Mouse (Mus musculus) neural tube, embryonic 11.5 days (tissue): ENCODE measurements around the gene Gpsm3. TPM values are rescaled to one million over a fixed set of nuclear protein-coding genes. Genes with fewer than 3 reads are reported as not detected.
A peak's percentile ranks its signal among the peaks of the same experiment; 100 is the strongest.

Experiments
- ATAC-seq: fragments of 200-750 bp; cut with Nextera tagmentation; 2 replicates; pipeline ENCODE4 v1.8.0; 2017; ENCODE audit warnings: moderate number of reproducible peaks, mild to moderate bottlenecking, moderate TSS enrichment, moderate library complexity; ENCODE audit not compliant: insufficient read depth, low FRiP score, low TSS enrichment
- DNase-seq: peaks from one replicate; pipeline ENCODE4 v3.0.0-alpha.2; 2015; ENCODE audit warnings: low spot score
- H3K27ac ChIP-seq: fragments of 300-500 bp; sonication (generic); 2 replicates; pipeline ENCODE4 v1.5.1; 2014; ENCODE audit warnings: low read depth, mild to moderate bottlenecking, low read length
- H3K27me3 ChIP-seq: fragments of 300-500 bp; sonication (generic); 2 replicates; pipeline ENCODE4 v1.6.1; 2014; ENCODE audit warnings: mild to moderate bottlenecking, low read length, mixed read lengths; ENCODE audit not compliant: control insufficient read depth, insufficient read depth
- H3K36me3 ChIP-seq: fragments of 300-500 bp; sonication (generic); 2 replicates; pipeline ENCODE4 v1.6.1; 2014; ENCODE audit warnings: mild to moderate bottlenecking, low read length, moderate library complexity, mixed read lengths; ENCODE audit not compliant: control insufficient read depth, insufficient read depth
- H3K4me1 ChIP-seq: fragments of 300-500 bp; sonication (generic); 2 replicates; pipeline ENCODE4 v1.6.1; 2014; ENCODE audit warnings: low read length, mixed read lengths; ENCODE audit not compliant: control insufficient read depth, insufficient read depth
- H3K4me2 ChIP-seq: fragments of 300-500 bp; sonication (generic); 2 replicates; pipeline ENCODE4 v1.6.1; 2014; ENCODE audit warnings: low read depth, mild to moderate bottlenecking, moderate library complexity
- H3K4me3 ChIP-seq: fragments of 300-500 bp; sonication (generic); 2 replicates; pipeline ENCODE4 v1.5.1; 2014; ENCODE audit warnings: low read depth, low read length
- H3K9ac ChIP-seq: fragments of 300-500 bp; sonication (generic); 2 replicates; pipeline ENCODE4 v1.6.1; 2014; ENCODE audit warnings: mild to moderate bottlenecking, low read length
- H3K9me3 ChIP-seq: fragments of 300-500 bp; sonication (generic); 2 replicates; pipeline ENCODE4 v1.6.1; 2016; ENCODE audit warnings: low read length; ENCODE audit not compliant: control insufficient read depth
- WGBS: fragments of 180-500 bp; shearing (Covaris S2); extraction: QIAGEN DNeasy Blood & Tissue Kit; methylation state at CpG from one replicate; pipeline ENCODE4 v1.1.7; 2014; 5-methylcytosine and 5-hydroxymethylcytosine counted together
- polyA plus RNA-seq: library from polyadenylated mRNA; unstranded; fragments of >200 nt; fragmentation: Nextera tagmentation; extraction: Ambion mirVana; gene quantifications from 2 replicates; pipeline ENCODE4 v1.2.1, GENCODE M21; 2014

Gpsm3 gene
- polyA plus RNA-seq, 1 experiment from 2014 or later = 4.0 TPM

GRCm38 (mm10) chr17:34601796-34602195 lies 12.2 kb downstream of the Gpsm3 start:
- 91% methylated on average over 12 of the region's 12 CpGs for WGBS
- Histone ChIP-seq H3K4me2 (peak overlapping the region; percentile 93), H3K27me3 (no peaks in the 10 kb centered on the region), H3K27ac (no peak overlapping the region), H3K9ac (no peak overlapping the region), H3K4me1 (peaks cover 22% of the 10 kb centered on the region), H3K9me3 (no peaks in the 10 kb centered on the region), H3K4me3 (0 out of 2 replicates have a peak overlapping the region, but pooled peaks have one; percentile 68), H3K36me3 (peaks cover 4% of the 10 kb centered on the region; the same call in 1 of the 2 replicates)
- ATAC-seq = no peak
- no peak for DNase-seq

GRCm38 (mm10) chr17:34603375-34604060 lies 13.9 kb downstream of the Gpsm3 start, which contains the start of gene Rnf5:
TSS of gene Rnf5 (minus strand) at chr17:34603690.
- Histone ChIP-seq H3K9me3 (no peaks in the 10 kb centered on the region), H3K4me2 (peak within 1 kb of the TSS; percentile 98), H3K4me1 (peaks cover 23% of the 10 kb centered on the region), H3K4me3 (peak within 1 kb of the TSS; percentile 86), H3K36me3 (peaks cover 4% of the 10 kb centered on the region; the same call in 1 of the 2 replicates), H3K27me3 (no peaks in the 10 kb centered on the region), H3K9ac (peak within 1 kb of the TSS; percentile 63), H3K27ac (peak within 1 kb of the TSS; percentile 91)
- under 1% methylated on average over 30 of the region's 30 CpGs for WGBS
- ATAC-seq = peak; percentile 96
- peak; percentile 97 for DNase-seq

GRCm38 (mm10) chr17:34604061-34604508 lies 14.5 kb downstream of the Gpsm3 start, which contains the start of gene Agpat1:
TSS of gene Agpat1 (plus strand) at chr17:34604262.
- no peaks in the 10 kb centered on the region for H3K27me3 ChIP-seq
- peak within 1 kb of the TSS; percentile 63 for H3K9ac ChIP-seq
- ATAC-seq (peak; percentile 84), DNase-seq (peak; percentile 99)
- peak within 1 kb of the TSS; percentile 91 for H3K27ac ChIP-seq
- under 1% methylated on average over 34 of the region's 35 CpGs for WGBS
- peaks cover 23% of the 10 kb centered on the region for H3K4me1 ChIP-seq
- H3K4me3 ChIP-seq = peak within 1 kb of the TSS; percentile 86
- peak within 1 kb of the TSS; percentile 98 for H3K4me2 ChIP-seq
- peaks cover 4% of the 10 kb centered on the region; the same call in 1 of the 2 replicates for H3K36me3 ChIP-seq
- H3K9me3 ChIP-seq = no peaks in the 10 kb centered on the region

GRCm38 (mm10) chr17:34604511-34605237 lies 15.1 kb downstream of the Gpsm3 start:
- DNase-seq (no peak), ATAC-seq (no peak; the same call in 1 of the 2 replicates)
- peak overlapping the region; percentile 91 for H3K27ac ChIP-seq
- peaks cover 23% of the 10 kb centered on the region for H3K4me1 ChIP-seq
- no peaks in the 10 kb centered on the region for H3K9me3 ChIP-seq
- H3K4me3 ChIP-seq = peak overlapping the region; percentile 86
- peaks cover 4% of the 10 kb centered on the region; the same call in 1 of the 2 replicates for H3K36me3 ChIP-seq
- H3K27me3 ChIP-seq = no peaks in the 10 kb centered on the region
- WGBS = 10% methylated on average over 24 of the region's 24 CpGs
- H3K9ac ChIP-seq = peak overlapping the region; percentile 63
- H3K4me2 ChIP-seq = peak overlapping the region; percentile 98

GRCm38 (mm10) chr17:34605609-34606008 lies 16.0 kb downstream of the Gpsm3 start:
- under 1% methylated on average over 30 of the region's 30 CpGs for WGBS
- Histone ChIP-seq H3K27me3 (no peaks in the 10 kb centered on the region), H3K27ac (peak overlapping the region; percentile 91), H3K4me1 (peaks cover 23% of the 10 kb centered on the region), H3K4me2 (peak overlapping the region; percentile 98), H3K9me3 (no peaks in the 10 kb centered on the region), H3K9ac (peak overlapping the region; percentile 88), H3K36me3 (peaks cover 3% of the 10 kb centered on the region), H3K4me3 (peak overlapping the region; percentile 86)
- peak; percentile 96 for DNase-seq
- peak; percentile 32 for ATAC-seq

- ATAC-seq (no peak), DNase-seq (no peak)
- WGBS = 19% methylated on average over 32 of the region's 32 CpGs
These were observed 16.8 kb downstream of the Gpsm3 start for GRCm38 (mm10) chr17:34606186-34607039.

GRCm38 (mm10) chr17:34607997-34608396 lies 18.4 kb downstream of the Gpsm3 start:
- H3K27me3 ChIP-seq = no peaks in the 10 kb centered on the region
- WGBS = 94% methylated on average over 7 of the region's 7 CpGs
- no peak overlapping the region for H3K4me2 ChIP-seq
- no peak overlapping the region for H3K27ac ChIP-seq
- no peak overlapping the region for H3K9ac ChIP-seq
- H3K4me3 ChIP-seq = no peak overlapping the region
- ATAC-seq (no peak), DNase-seq (no peak)
- H3K9me3 ChIP-seq = no peaks in the 10 kb centered on the region
- H3K36me3 ChIP-seq = peaks cover 8% of the 10 kb centered on the region
- H3K4me1 ChIP-seq = peaks cover 13% of the 10 kb centered on the region

More at GRCm38 (mm10) chr17:34606186-34607039, 16.8 kb downstream of the Gpsm3 start:
- H3K27me3 ChIP-seq = no peaks in the 10 kb centered on the region
- peak overlapping the region; percentile 98 for H3K4me2 ChIP-seq
- peak overlapping the region; percentile 88 for H3K9ac ChIP-seq
- H3K9me3 ChIP-seq = no peaks in the 10 kb centered on the region
- H3K27ac ChIP-seq = peak overlapping the region; percentile 75
- H3K4me1 ChIP-seq = peaks cover 23% of the 10 kb centered on the region
- H3K4me3 ChIP-seq = peak overlapping the region; percentile 86
- peaks cover 4% of the 10 kb centered on the region for H3K36me3 ChIP-seq

- Histone ChIP-seq H3K4me3 (no peak overlapping the region), H3K36me3 (peaks cover 13% of the 10 kb centered on the region), H3K9ac (no peak overlapping the region), H3K27me3 (no peaks in the 10 kb centered on the region), H3K9me3 (no peaks in the 10 kb centered on the region), H3K4me2 (no peak overlapping the region), H3K4me1 (peaks cover 5% of the 10 kb centered on the region), H3K27ac (no peak overlapping the region)
- WGBS = 89% methylated on average over 8 of the region's 8 CpGs
- ATAC-seq (no peak), DNase-seq (no peak)
These were observed 21.4 kb downstream of the Gpsm3 start for GRCm38 (mm10) chr17:34611050-34611449.
